Mouse (Mus musculus) liver, postnatal 0 days (tissue): ENCODE results near the gene Kcnc3. TPM values are rescaled to one million over a fixed set of nuclear protein-coding genes. Genes with fewer than 3 reads are reported as not detected.

ENCODE experiments used
- ATAC-seq: fragments of 200-750 bp; cut with Nextera tagmentation; 2 replicates; pipeline ENCODE4 v1.8.0; 2017; ENCODE audit warnings: mild to moderate bottlenecking, moderate library complexity
- DNase-seq: peaks from one replicate; pipeline ENCODE4 v3.0.0-alpha.2; 2016
- H3K27ac ChIP-seq: fragments of 300-500 bp; sonication (generic); 2 replicates; pipeline ENCODE4 v1.5.1; 2014; ENCODE audit warnings: antibody characterized with exemption, moderate library complexity, mild to moderate bottlenecking, low read depth
- H3K27me3 ChIP-seq: fragments of 300-500 bp; sonication (generic); 2 replicates; pipeline ENCODE4 v1.6.1; 2014; ENCODE audit warnings: low read length, control low read depth, mixed read lengths; ENCODE audit not compliant: insufficient read depth
- H3K36me3 ChIP-seq: fragments of 300-500 bp; sonication (generic); replicated peaks from 2 replicates; pipeline ENCODE4 v1.6.1; 2014; ENCODE audit warnings: mild to moderate bottlenecking, control low read depth, low read length, moderate library complexity, mixed read lengths; ENCODE audit not compliant: insufficient read depth
- H3K4me1 ChIP-seq: fragments of 300-500 bp; sonication (generic); 2 replicates; pipeline ENCODE4 v1.6.1; 2014; ENCODE audit warnings: antibody characterized with exemption, mild to moderate bottlenecking, control low read depth; ENCODE audit not compliant: insufficient read depth
- H3K4me2 ChIP-seq: fragments of 300-500 bp; sonication (generic); 2 replicates; pipeline ENCODE4 v1.6.1; 2014; ENCODE audit warnings: low read depth, mild to moderate bottlenecking, low read length, moderate library complexity, mixed read lengths
- H3K4me3 ChIP-seq: fragments of 300-500 bp; sonication (generic); 2 replicates; pipeline ENCODE4 v1.5.1; 2014; ENCODE audit warnings: low read depth, low read length
- H3K9ac ChIP-seq: fragments of 300-500 bp; sonication (generic); replicated peaks from 2 replicates; pipeline ENCODE4 v1.6.1; 2014; ENCODE audit warnings: mild to moderate bottlenecking, moderate library complexity
- H3K9me3 ChIP-seq: fragments of 300-500 bp; sonication (generic); 2 replicates; pipeline ENCODE4 v1.6.1; 2016; ENCODE audit warnings: mild to moderate bottlenecking, control low read depth, low read length, mixed read lengths
- CTCF ChIP-seq: sonication (generic); IDR thresholded peaks from 2 replicates; pipeline ENCODE4 v1.5.1; 2016; ENCODE audit warnings: antibody characterized with exemption, low read depth
- EP300 ChIP-seq: IDR thresholded peaks from 2 replicates; pipeline ENCODE4 v1.6.1; 2016; ENCODE audit warnings: antibody characterized with exemption, low read depth, mild to moderate bottlenecking
- WGBS: fragments of 180-500 bp; shearing (Covaris S2); extraction: QIAGEN DNeasy Blood & Tissue Kit; methylation state at CpG from one replicate; pipeline ENCODE4 v1.1.7; 2014; ENCODE audit not compliant: insufficient replicate concordance; 5-methylcytosine and 5-hydroxymethylcytosine counted together
- polyA plus RNA-seq: library from polyadenylated mRNA; unstranded; fragments of >200 nt; fragmentation: Nextera tagmentation; extraction: Ambion mirVana; gene quantifications from 2 replicates; pipeline ENCODE4 v1.2.1, GENCODE M21; 2015

Gene Kcnc3
- polyA plus RNA-seq, 1 experiment from 2014 or later = 0.20 TPM

GRCm38 (mm10) chr7:44624828-44625227 lies 34.4 kb downstream of the Kcnc3 start:
- DNase-seq = no peak

GRCm38 (mm10) chr7:44625241-44626067 lies 35.0 kb downstream of the Kcnc3 start:
- Histone ChIP-seq H3K4me3 (no peak overlapping the region), H3K27ac (no peak overlapping the region), H3K4me2 (no peak overlapping the region), H3K27me3 (no peaks in the 10 kb centered on the region), H3K36me3 (no peaks in the 10 kb centered on the region), H3K4me1 (no peaks in the 10 kb centered on the region), H3K9ac (no peak overlapping the region), H3K9me3 (no peaks in the 10 kb centered on the region)
- no peak for TF ChIP-seq EP300
- no peak for TF ChIP-seq CTCF
- no peak for DNase-seq
- no peak for ATAC-seq
- 76% methylated on average over 13 of the region's 13 CpGs for WGBS

More at GRCm38 (mm10) chr7:44624828-44625227, 34.4 kb downstream of the Kcnc3 start:
- Histone ChIP-seq H3K36me3 (no peaks in the 10 kb centered on the region), H3K4me3 (no peak overlapping the region), H3K27me3 (no peaks in the 10 kb centered on the region), H3K9ac (no peak overlapping the region), H3K9me3 (no peaks in the 10 kb centered on the region), H3K4me1 (no peaks in the 10 kb centered on the region), H3K27ac (no peak overlapping the region), H3K4me2 (no peak overlapping the region)
- TF ChIP-seq EP300 (no peak), CTCF (no peak)
- whole genome bisulfite sequencing = 57% methylated on average over 14 of the region's 14 CpGs
- ATAC-seq = no peak

- H3K9me3 ChIP-seq = no peaks in the 10 kb centered on the region
- ATAC-seq (no peak), DNase-seq (no peak)
- H3K4me3 ChIP-seq = no peak overlapping the region
- H3K4me1 ChIP-seq = no peaks in the 10 kb centered on the region
- H3K27me3 ChIP-seq = no peaks in the 10 kb centered on the region
- TF ChIP-seq CTCF (no peak), EP300 (no peak)
- H3K27ac ChIP-seq = no peak overlapping the region
- no peaks in the 10 kb centered on the region for H3K36me3 ChIP-seq
- no peak overlapping the region for H3K9ac ChIP-seq
- H3K4me2 ChIP-seq = no peak overlapping the region
- WGBS = 32% methylated on average over 1 of the region's 1 CpGs
Observed at GRCm38 (mm10) chr7:44626068-44626385, 35.6 kb downstream of the Kcnc3 start.

GRCm38 (mm10) chr7:44626966-44627365 lies 36.5 kb downstream of the Kcnc3 start:
- H3K9me3 ChIP-seq = no peaks in the 10 kb centered on the region
- no peaks in the 10 kb centered on the region for H3K27me3 ChIP-seq
- no peaks in the 10 kb centered on the region for H3K36me3 ChIP-seq
- WGBS = 72% methylated on average over 13 of the region's 13 CpGs
- DNase-seq = no peak
- H3K4me3 ChIP-seq = no peak overlapping the region
- H3K9ac ChIP-seq = no peak overlapping the region
- no peak for ATAC-seq
- no peak overlapping the region for H3K27ac ChIP-seq
- H3K4me1 ChIP-seq = no peaks in the 10 kb centered on the region
- H3K4me2 ChIP-seq = no peak overlapping the region
- TF ChIP-seq EP300 (no peak), CTCF (no peak)

- no peak for TF ChIP-seq EP300
- no peak for TF ChIP-seq CTCF
- Histone ChIP-seq H3K4me3 (no peak overlapping the region), H3K36me3 (no peaks in the 10 kb centered on the region), H3K9me3 (no peaks in the 10 kb centered on the region), H3K9ac (no peak overlapping the region), H3K27ac (no peak overlapping the region), H3K4me2 (no peak overlapping the region), H3K27me3 (no peaks in the 10 kb centered on the region; the same call in 1 of the 2 replicates), H3K4me1 (no peaks in the 10 kb centered on the region)
- WGBS = 81% methylated on average over 15 of the region's 15 CpGs
- DNase-seq (no peak), ATAC-seq (no peak)
Observed at GRCm38 (mm10) chr7:44628402-44629034, 38.1 kb downstream of the Kcnc3 start.

- ATAC-seq (no peak), DNase-seq (no peak)
- Histone ChIP-seq H3K9ac (no peak overlapping the region), H3K27ac (no peak overlapping the region), H3K4me2 (no peak overlapping the region), H3K36me3 (no peaks in the 10 kb centered on the region), H3K4me3 (no peak overlapping the region), H3K9me3 (no peaks in the 10 kb centered on the region), H3K4me1 (no peaks in the 10 kb centered on the region), H3K27me3 (no peaks in the 10 kb centered on the region; the same call in 1 of the 2 replicates)
- TF ChIP-seq CTCF = no peak
- TF ChIP-seq EP300 = no peak
- WGBS = 74% methylated on average over 13 of the region's 13 CpGs
Observed at GRCm38 (mm10) chr7:44630437-44630836, 40.0 kb downstream of the Kcnc3 start.
